Mouse (Mus musculus) olfactory bulb, adult 2 months (tissue): ENCODE data around the gene Nrros.

ENCODE experiments used
- CTCF ChIP-seq: fragments of 200-500 bp; IDR thresholded peaks from 2 replicates; pipeline ENCODE4 v1.5.1; 2012; ENCODE audit warnings: low read depth, mild to moderate bottlenecking, low read length, moderate library complexity; ENCODE audit not compliant: insufficient read depth
- POLR2A ChIP-seq: fragments of 200-500 bp; IDR thresholded peaks from 2 replicates; pipeline ENCODE4 v1.6.1; 2012; ENCODE audit warnings: mild to moderate bottlenecking, low read depth, low read length, moderate library complexity; ENCODE audit not compliant: insufficient read depth

- TF ChIP-seq POLR2A = no peak
- no peak for TF ChIP-seq CTCF
These were observed 14.0 kb upstream of the Nrros start, which contains the start of gene Bex6 for GRCm38 (mm10) chr16:32179333-32179901.
